Mouse (Mus musculus) gastrocnemius, adult 2 months (tissue): ENCODE results near the gene Epc2. TPM values are rescaled to one million over a fixed set of nuclear protein-coding genes. Genes with fewer than 3 reads are reported as not detected.

Experiments used
- DNase-seq: peaks from one replicate; pipeline ENCODE4 v3.0.0; 2022
- H3K27ac ChIP-seq: fragments of 200-600 bp; 2 replicates; pipeline ENCODE4 v1.8.1; 2022; ENCODE audit warnings: mild to moderate bottlenecking
- H3K4me3 ChIP-seq: fragments of 200-600 bp; 2 replicates; pipeline ENCODE4 v1.8.1; 2022; ENCODE audit warnings: mild to moderate bottlenecking, moderate library complexity
- CTCF ChIP-seq: fragments of 200-600 bp; IDR thresholded peaks from 2 replicates; pipeline ENCODE4 v1.8.1; 2022; ENCODE audit warnings: antibody characterized with exemption, mild to moderate bottlenecking, moderate library complexity
- intact Hi-C: fragments of 180-260 bp; cut with DNase I; formaldehyde crosslinking; loops from one replicate; pipeline ENCODE4 v1.15.1; 2025
- long read RNA-seq, 2 experiments: library from polyadenylated mRNA; stranded (forward); transcript quantifications; one replicate each; pipeline ENCODE4 v2.0.0; 2021
- total RNA-seq, 2 experiments: library from RNA; stranded (reverse); gene quantifications; 2 replicates each; pipeline ENCODE4 v1.2.3; 2021

Epc2 gene
- total RNA-seq: 10 to 100 TPM; 14.1 to 17.1 TPM
- long read RNA-seq, experiment 1, partial matches to known transcripts: 1 of 1 reads
- long read RNA-seq, experiment 1, other reads (novel, unspliced or antisense): 0 of 1 reads
- long read RNA-seq, experiment 2, partial matches to known transcripts: 0 of 1 reads
- long read RNA-seq, experiment 2, other reads (novel, unspliced or antisense): 1 of 1 reads

- intact Hi-C loops: no loop called here
- Histone ChIP-seq H3K27ac (peak within 1 kb of the TSS; percentile 100), H3K4me3 (peak within 1 kb of the TSS; percentile 99)
- peak; percentile 92 for DNase-seq
- no peak for TF ChIP-seq CTCF
These were observed at the start of gene Epc2 for GRCm38 (mm10) chr2:49450931-49451636. Gene Epc2, plus strand, starts transcription at chr2:49451486.

GRCm38 (mm10) chr2:49405954-49406353 is 45.3 kb upstream of the Epc2 start:
- no peak for TF ChIP-seq CTCF
- Histone ChIP-seq H3K4me3 (no peak overlapping the region), H3K27ac (no peak overlapping the region)
- DNase-seq: no peak
- intact Hi-C loops: no loop called here

GRCm38 (mm10) chr2:49411685-49412084 is 39.6 kb upstream of the Epc2 start:
- intact Hi-C loops: no loop called here
- TF ChIP-seq CTCF: no peak
- Histone ChIP-seq H3K4me3 (no peak overlapping the region), H3K27ac (no peak overlapping the region)
- no peak for DNase-seq

- TF ChIP-seq CTCF: no peak
These were observed 38.7 kb upstream of the Epc2 start for GRCm38 (mm10) chr2:49412576-49412975.

GRCm38 (mm10) chr2:49415868-49416267 is 35.4 kb upstream of the Epc2 start:
- no peak overlapping the region for H3K27ac ChIP-seq
- DNase-seq: no peak
- intact Hi-C loops: no loop called here
- TF ChIP-seq CTCF: no peak
- no peak overlapping the region for H3K4me3 ChIP-seq

More at GRCm38 (mm10) chr2:49412576-49412975, 38.7 kb upstream of the Epc2 start:
- intact Hi-C loops: no loop called here
- Histone ChIP-seq H3K27ac (no peak overlapping the region), H3K4me3 (no peak overlapping the region)
- no peak for DNase-seq

- intact Hi-C loops: no loop called here
- Histone ChIP-seq H3K27ac (no peak overlapping the region), H3K4me3 (no peak overlapping the region)
- no peak for DNase-seq
- TF ChIP-seq CTCF: no peak
These were observed 34.2 kb upstream of the Epc2 start for GRCm38 (mm10) chr2:49417018-49417604.

- Histone ChIP-seq H3K27ac (no peak overlapping the region), H3K4me3 (no peak overlapping the region)
- no peak for TF ChIP-seq CTCF
- DNase-seq: no peak
- intact Hi-C loops: no loop called here
These were observed 30.9 kb upstream of the Epc2 start for GRCm38 (mm10) chr2:49420396-49420795.

- no peak overlapping the region for H3K4me3 ChIP-seq
- DNase-seq: no peak
- no peak for TF ChIP-seq CTCF
- intact Hi-C loops: no loop called here
- H3K27ac ChIP-seq: no peak overlapping the region
These were observed 27.4 kb upstream of the Epc2 start for GRCm38 (mm10) chr2:49423857-49424256.

GRCm38 (mm10) chr2:49424788-49425187 is 26.5 kb upstream of the Epc2 start:
- intact Hi-C loops: no loop called here
- no peak for TF ChIP-seq CTCF
- DNase-seq: no peak
- no peak overlapping the region for H3K4me3 ChIP-seq
- no peak overlapping the region for H3K27ac ChIP-seq

GRCm38 (mm10) chr2:49426175-49426574 is 25.1 kb upstream of the Epc2 start:
- intact Hi-C loops: no loop called here
- no peak overlapping the region for H3K4me3 ChIP-seq
- no peak for TF ChIP-seq CTCF

GRCm38 (mm10) chr2:49431015-49431414 is 20.3 kb upstream of the Epc2 start:
- Histone ChIP-seq H3K27ac (no peak overlapping the region), H3K4me3 (no peak overlapping the region)
- intact Hi-C loops: no loop called here
- no peak for DNase-seq
- TF ChIP-seq CTCF: no peak

More at GRCm38 (mm10) chr2:49426175-49426574, 25.1 kb upstream of the Epc2 start:
- H3K27ac ChIP-seq: no peak overlapping the region
- DNase-seq: no peak

- H3K4me3 ChIP-seq: no peak overlapping the region
- H3K27ac ChIP-seq: no peak overlapping the region
- no peak for DNase-seq
- TF ChIP-seq CTCF: no peak
- intact Hi-C loops: no loop called here
These were observed 18.1 kb upstream of the Epc2 start for GRCm38 (mm10) chr2:49433211-49433610.

GRCm38 (mm10) chr2:49446238-49446637 is 5.0 kb upstream of the Epc2 start:
- no peak for DNase-seq
- intact Hi-C loops: no loop called here
- no peak overlapping the region for H3K4me3 ChIP-seq

More at GRCm38 (mm10) chr2:49446238-49446637, 5.0 kb upstream of the Epc2 start:
- TF ChIP-seq CTCF: peak; percentile 8; the same call in 1 of the 2 replicates
- no peak overlapping the region for H3K27ac ChIP-seq
